Mouse (Mus musculus) thymus, adult 18-20 months (tissue): ENCODE data around the gene Tpd52l2.
"Not testable (repeated sequence)": the region's sequence is repeated elsewhere in the genome, so short reads cannot be mapped to it uniquely, and the experiment has no call there.

Source experiments
- DNase-seq, 2 experiments: peaks; one replicate each; pipeline ENCODE4 v3.0.0; 2022; ENCODE audit warnings: mixed read lengths in 2 of 2

Gene Tpd52l2

GRCm38 (mm10) chr2:181487338-181488277 is 9.3 kb upstream of the Tpd52l2 start:
- DNase-seq = no peak

- DNase-seq = peak in 1 of 2 experiments; percentile 28
These were observed 5.3 kb upstream of the Tpd52l2 start for GRCm38 (mm10) chr2:181491432-181492205.

GRCm38 (mm10) chr2:181492206-181492605 is 4.7 kb upstream of the Tpd52l2 start:
- no peak for DNase-seq

DNA sequence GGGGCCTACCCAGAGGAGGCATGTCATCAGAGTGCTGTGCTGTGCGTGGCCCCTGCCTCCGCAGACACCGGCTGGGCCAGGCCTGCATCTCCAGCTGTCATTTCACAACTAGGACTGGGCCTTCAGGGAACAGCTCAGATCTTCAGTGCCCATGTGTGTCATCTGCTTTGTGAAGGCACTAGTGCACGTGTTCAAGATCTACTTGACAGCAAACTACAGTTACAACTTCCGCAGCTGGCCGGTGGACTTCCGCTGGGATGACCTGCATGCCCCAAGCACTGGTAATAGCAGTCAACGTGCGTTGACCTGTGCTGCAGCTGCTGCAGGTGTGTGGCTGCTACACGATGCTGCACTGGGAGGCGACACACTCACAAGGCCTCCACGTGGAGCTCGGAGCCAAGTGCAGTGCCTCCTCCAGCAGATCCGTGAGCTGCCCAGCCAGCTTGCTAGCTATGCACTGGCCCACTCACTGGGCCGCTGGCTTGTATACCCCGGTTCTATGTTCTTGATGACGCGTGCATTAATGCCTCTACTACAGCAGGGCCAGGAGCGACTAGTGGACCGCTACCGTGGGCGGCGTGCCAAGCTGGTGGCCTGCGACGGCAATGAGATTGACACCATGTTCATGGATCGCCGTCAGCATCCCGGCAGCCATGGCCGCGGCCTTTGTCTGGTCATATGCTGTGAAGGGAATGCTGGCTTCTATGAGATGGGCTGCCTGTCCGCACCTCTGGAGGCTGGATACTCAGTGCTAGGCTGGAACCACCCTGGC is 3.6 kb upstream of the Tpd52l2 start, which contains the start of gene Abhd16b:
Abhd16b (plus strand) TSS at position 51 of the 772 bp plus-strand sequence.
- no peak for DNase-seq

GRCm38 (mm10) chr2:181494266-181494945 is 2.5 kb upstream of the Tpd52l2 start:
- no peak for DNase-seq

GRCm38 (mm10) chr2:181495845-181496244 is 1.1 kb upstream of the Tpd52l2 start:
- DNase-seq = not testable (repeated sequence)

DNA sequence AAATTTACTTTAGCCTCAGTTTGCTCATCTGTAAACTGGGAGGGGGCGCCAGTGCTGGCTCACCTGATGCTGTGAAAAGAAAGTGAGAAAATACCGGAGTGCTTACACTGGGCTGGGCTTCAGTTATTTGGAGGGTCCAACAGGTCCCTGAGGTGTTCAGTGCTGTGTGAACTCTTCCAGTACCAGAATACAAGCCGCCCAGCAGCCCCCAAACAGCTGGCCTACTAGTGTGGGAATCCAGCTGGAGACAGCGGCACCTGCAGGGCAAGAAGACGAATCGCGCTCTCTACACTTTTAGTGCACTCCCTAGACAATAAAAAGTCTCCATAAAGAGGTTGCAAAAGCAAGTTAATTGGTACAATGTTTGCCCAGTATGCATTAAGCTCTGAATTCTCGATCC is 661 bp upstream of the Tpd52l2 start:
- DNase-seq = peak; percentile 32 to 51

- peak; percentile 43 to 48 for DNase-seq
These were observed 570 bp downstream of the Tpd52l2 start for GRCm38 (mm10) chr2:181497548-181497875.

- DNase-seq = no peak
These were observed 1.7 kb downstream of the Tpd52l2 start for GRCm38 (mm10) chr2:181498644-181499043.

DNA sequence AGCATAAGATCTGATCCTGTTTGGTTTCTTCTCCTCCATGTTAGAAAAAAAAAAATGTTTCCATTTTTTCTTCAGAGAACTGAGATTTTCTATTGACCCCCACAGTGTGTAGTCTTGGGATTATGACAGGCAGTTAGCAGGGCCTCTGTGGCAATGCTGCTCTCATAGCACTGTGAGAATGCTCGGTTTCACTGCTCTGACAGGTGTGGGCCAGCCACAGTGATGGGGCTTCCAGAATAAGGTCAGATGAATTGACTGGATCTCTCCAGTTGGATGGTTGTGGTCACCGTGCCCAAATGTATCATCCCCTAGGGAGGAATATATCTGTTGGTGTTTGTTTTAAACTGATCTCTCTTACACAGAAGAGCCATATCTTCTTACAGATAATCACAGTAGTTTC is 12.2 kb downstream of the Tpd52l2 start:
- DNase-seq = no peak

GRCm38 (mm10) chr2:181511231-181511630 is 14.3 kb downstream of the Tpd52l2 start:
- DNase-seq = no peak

DNA sequence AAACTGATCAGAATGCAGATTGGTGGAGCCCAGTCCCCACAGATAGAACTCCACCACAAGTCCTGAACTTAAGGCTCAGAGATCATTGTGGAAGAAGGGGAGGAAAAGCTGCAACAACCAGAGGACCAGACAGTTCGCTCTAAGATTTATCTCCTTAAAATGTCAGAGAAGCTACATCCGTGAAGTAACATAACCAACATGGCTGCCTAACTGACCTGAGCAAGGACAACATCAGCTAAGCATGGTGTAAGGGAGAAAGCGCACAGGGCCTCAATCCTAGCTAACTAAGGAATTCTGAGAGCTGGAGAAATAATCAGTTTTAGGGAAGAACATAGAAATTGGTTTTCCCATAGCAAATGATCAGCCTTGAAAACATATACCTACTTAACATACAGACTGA is 22.3 kb downstream of the Tpd52l2 start:
- no peak for DNase-seq

- DNase-seq = peak; percentile 99
These were observed 23.4 kb downstream of the Tpd52l2 start, which contains the start of gene Dnajc5 for GRCm38 (mm10) chr2:181520118-181520935. Gene Dnajc5, plus strand, starts transcription at chr2:181520485.

GRCm38 (mm10) chr2:181520936-181521227 is 23.9 kb downstream of the Tpd52l2 start:
- DNase-seq = no peak

- no peak for DNase-seq
These were observed 24.5 kb downstream of the Tpd52l2 start for GRCm38 (mm10) chr2:181521491-181521890.

GRCm38 (mm10) chr2:181522811-181523210 is 25.9 kb downstream of the Tpd52l2 start:
- peak in 1 of 2 experiments; percentile 16 for DNase-seq

- no peak for DNase-seq
These were observed 28.6 kb downstream of the Tpd52l2 start for GRCm38 (mm10) chr2:181525526-181525925.

- no peak for DNase-seq
These were observed 32.1 kb downstream of the Tpd52l2 start for GRCm38 (mm10) chr2:181529076-181529475.

DNA sequence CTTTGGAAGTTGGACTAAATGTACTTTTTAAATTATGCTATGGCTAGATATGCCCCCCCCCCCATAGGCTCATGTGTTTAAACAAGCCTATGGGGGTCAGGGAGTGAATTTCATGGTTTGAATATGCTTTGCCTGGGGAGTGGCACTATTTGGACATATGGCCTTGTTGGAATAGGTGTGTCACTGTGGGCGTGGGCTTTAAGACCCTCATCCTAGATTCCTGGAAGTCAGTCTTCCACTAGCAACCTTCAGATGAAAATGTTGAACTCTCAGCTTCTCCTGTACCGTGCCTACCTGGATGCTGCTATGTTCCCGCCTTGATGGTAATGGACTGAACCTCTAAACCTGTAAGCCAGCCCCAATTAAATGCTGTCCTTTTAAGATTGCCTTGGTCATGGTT is 35.6 kb downstream of the Tpd52l2 start:
- no peak for DNase-seq

DNA sequence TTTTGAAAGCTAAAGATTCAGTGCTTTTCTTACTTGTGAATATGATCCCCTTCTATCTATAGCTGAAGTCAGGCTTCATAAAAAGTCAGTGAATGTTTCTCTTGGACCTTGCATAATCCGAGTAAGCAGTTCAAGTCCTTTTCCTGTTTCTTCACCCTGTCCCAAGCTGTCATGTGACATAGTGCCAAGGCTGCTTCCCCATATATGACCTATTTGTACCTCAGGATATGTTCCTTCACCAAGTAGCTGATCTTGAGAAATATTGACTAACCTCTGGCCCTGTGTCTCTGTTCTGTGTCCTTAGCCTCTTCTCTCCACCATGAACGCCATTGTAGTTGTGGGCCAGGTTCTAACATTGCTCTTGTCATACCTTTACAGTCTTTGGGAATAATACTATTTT is 39.5 kb downstream of the Tpd52l2 start:
- DNase-seq = no peak

DNA sequence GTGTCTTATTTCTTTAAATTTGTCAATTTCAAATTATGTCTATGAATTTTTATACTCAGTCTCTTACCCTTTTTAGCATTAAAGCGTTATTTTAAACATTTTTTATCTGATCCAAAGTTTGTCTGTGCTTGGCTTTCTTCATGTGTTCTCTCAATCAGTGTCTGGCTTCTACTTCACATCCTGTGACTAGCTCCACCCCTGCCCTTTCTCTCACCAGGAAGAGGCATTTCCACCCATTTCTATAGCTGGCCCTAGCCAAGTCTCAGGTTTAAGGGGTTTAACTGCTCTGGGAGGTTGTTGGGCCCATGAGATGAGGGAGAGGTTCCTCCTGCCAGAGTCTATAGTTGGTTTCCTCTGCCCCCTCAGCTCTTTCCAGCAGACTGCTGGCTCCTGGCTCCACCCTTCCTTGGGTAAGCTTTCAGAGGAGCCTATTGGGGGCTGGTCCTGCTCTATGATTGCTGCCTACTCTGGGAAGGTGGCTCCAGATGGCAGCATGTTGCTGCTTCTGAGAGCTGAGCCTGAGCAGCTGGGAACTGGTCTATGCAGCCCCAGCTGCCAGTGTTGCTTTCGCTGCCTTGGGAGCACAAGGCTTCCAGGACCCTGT is 40.6 kb downstream of the Tpd52l2 start:
- DNase-seq = no peak
